Mouse (Mus musculus) MEL (cell line): ENCODE results near the gene Cox4i2. TPM values are rescaled to one million over a fixed set of nuclear protein-coding genes. Genes with fewer than 3 reads are reported as not detected.

Source experiments
- DNase-seq: peaks from one replicate; pipeline ENCODE4 v3.0.0; 2011; ENCODE audit warnings: low read depth, low spot score
- H3K27ac ChIP-seq: 2 replicates; pipeline ENCODE4 v1.5.1; 2012; ENCODE audit warnings: low read depth, mild to moderate bottlenecking, control low read depth, low read length, moderate library complexity; ENCODE audit not compliant: control insufficient read depth
- H3K27me3 ChIP-seq, 2 experiments: fragments of 150-350 bp in 1 of 2; sonication (generic) in 1 of 2; 2 replicates each; pipeline ENCODE4 v1.6.1; 2012; ENCODE audit warnings: low read length in 2 of 2, mild to moderate bottlenecking in 2 of 2, improper control_type of control experiment in 1 of 2, moderate library complexity in 1 of 2; ENCODE audit not compliant: insufficient read depth in 2 of 2, control insufficient read depth in 1 of 2
- H3K36me3 ChIP-seq, 2 experiments: 2 replicates each; pipeline ENCODE4 v1.6.1; 2012 to 2014; ENCODE audit warnings: low read length in 2 of 2, improper control_type of control experiment in 1 of 2, inconsistent platforms in 1 of 2, mild to moderate bottlenecking in 1 of 2; ENCODE audit not compliant: insufficient read depth in 2 of 2, control insufficient read depth in 1 of 2
- H3K4me1 ChIP-seq, 2 experiments: fragments of 150-350 bp in 1 of 2; sonication (generic) in 1 of 2; 2 replicates each; pipeline ENCODE4 v1.6.1; 2012; ENCODE audit warnings: low read length in 2 of 2, improper control_type of control experiment in 1 of 2, mild to moderate bottlenecking in 1 of 2; ENCODE audit not compliant: insufficient read depth in 2 of 2, control insufficient read depth in 1 of 2
- H3K4me3 ChIP-seq, 2 experiments: fragments of 150-350 bp in 1 of 2; sonication (generic) in 1 of 2; 2 replicates each; pipeline ENCODE4 v1.5.1; 2012; ENCODE audit warnings: low read depth in 2 of 2, low read length in 2 of 2, mild to moderate bottlenecking in 2 of 2, moderate library complexity in 2 of 2, control low read depth in 1 of 2, improper control_type of control experiment in 1 of 2; ENCODE audit not compliant: control insufficient read depth in 1 of 2, insufficient read depth in 1 of 2
- H3K79me2 ChIP-seq: 2 replicates; pipeline ENCODE4 v1.6.1; 2012; ENCODE audit warnings: mild to moderate bottlenecking, low read length, moderate library complexity; ENCODE audit not compliant: control insufficient read depth, poor library complexity, insufficient read depth
- H3K9ac ChIP-seq: 2 replicates; pipeline ENCODE4 v1.6.1; 2012; ENCODE audit warnings: low read depth, mild to moderate bottlenecking, control low read depth, low read length, moderate library complexity; ENCODE audit not compliant: control insufficient read depth, poor library complexity, severe bottlenecking
- H3K9me3 ChIP-seq: fragments of 150-350 bp; sonication (generic); replicated peaks from 2 replicates; pipeline ENCODE4 v1.6.1; 2012; ENCODE audit warnings: mild to moderate bottlenecking, low read length, improper control_type of control experiment, moderate library complexity; ENCODE audit not compliant: insufficient read depth
- CHD1 ChIP-seq: IDR thresholded peaks from 2 replicates; pipeline ENCODE4 v1.6.1; 2012; ENCODE audit warnings: low read depth, mild to moderate bottlenecking, inconsistent platforms, low read length, improper control_type of control experiment
- CHD2 ChIP-seq: IDR thresholded peaks from 2 replicates; pipeline ENCODE4 v1.6.1; 2011; ENCODE audit warnings: low read length, improper control_type of control experiment
- ELF1 ChIP-seq: IDR thresholded peaks from 2 replicates; pipeline ENCODE4 v1.6.1; 2014; ENCODE audit warnings: low read depth, mild to moderate bottlenecking, inconsistent platforms, low read length, improper control_type of control experiment, moderate library complexity
- EP300 ChIP-seq, 2 experiments: IDR thresholded peaks; 2 replicates each; pipeline ENCODE4 v1.6.1; 2011; ENCODE audit warnings: improper control_type of control experiment in 2 of 2, low read length in 2 of 2, low read depth in 1 of 2, mild to moderate bottlenecking in 1 of 2
- ETS1 ChIP-seq: IDR thresholded peaks from 2 replicates; pipeline ENCODE4 v1.6.1; 2012; ENCODE audit warnings: low read depth, mild to moderate bottlenecking, inconsistent platforms, low read length, improper control_type of control experiment, moderate library complexity
- GABPA ChIP-seq: IDR thresholded peaks from 2 replicates; pipeline ENCODE4 v1.6.1; 2012; ENCODE audit warnings: low read depth, mild to moderate bottlenecking, inconsistent platforms, low read length, improper control_type of control experiment, moderate library complexity
- GATA1 ChIP-seq: IDR thresholded peaks from 2 replicates; pipeline ENCODE4 v1.6.1; 2011; ENCODE audit warnings: low read depth, low read length, improper control_type of control experiment
- HCFC1 ChIP-seq: IDR thresholded peaks from 2 replicates; pipeline ENCODE4 v1.6.1; 2012; ENCODE audit warnings: low read depth, mild to moderate bottlenecking, inconsistent platforms, low read length, improper control_type of control experiment, moderate library complexity
- MAFK ChIP-seq: IDR thresholded peaks from 2 replicates; pipeline ENCODE4 v1.6.1; 2011; ENCODE audit warnings: low read depth, mild to moderate bottlenecking, low read length, improper control_type of control experiment, borderline replicate concordance
- MAX ChIP-seq: IDR thresholded peaks from 2 replicates; pipeline ENCODE4 v1.6.1; 2011; ENCODE audit warnings: low read length, improper control_type of control experiment
- MYB ChIP-seq: IDR thresholded peaks from 2 replicates; pipeline ENCODE4 v1.6.1; 2011; ENCODE audit warnings: mild to moderate bottlenecking, low read depth, low read length, improper control_type of control experiment
- POLR2A ChIP-seq, 2 experiments: IDR thresholded peaks; 2 replicates each; pipeline ENCODE4 v1.6.1; 2011 to 2012; ENCODE audit warnings: low read length in 2 of 2, mild to moderate bottlenecking in 2 of 2, control low read depth in 1 of 2, improper control_type of control experiment in 1 of 2, low read depth in 1 of 2, moderate library complexity in 1 of 2; ENCODE audit not compliant: control insufficient read depth in 1 of 2, insufficient read depth in 1 of 2, poor library complexity in 1 of 2
- RAD21 ChIP-seq: IDR thresholded peaks from 2 replicates; pipeline ENCODE4 v1.6.1; 2011; ENCODE audit warnings: mild to moderate bottlenecking, low read depth, low read length, improper control_type of control experiment
- RCOR1 ChIP-seq: IDR thresholded peaks from 2 replicates; pipeline ENCODE4 v1.6.1; 2012; ENCODE audit warnings: low read depth, mild to moderate bottlenecking, inconsistent platforms, low read length, improper control_type of control experiment
- SIN3A ChIP-seq: IDR thresholded peaks from 2 replicates; pipeline ENCODE4 v1.6.1; 2012; ENCODE audit warnings: low read length, improper control_type of control experiment, inconsistent platforms
- SMC3 ChIP-seq: IDR thresholded peaks from 2 replicates; pipeline ENCODE4 v1.6.1; 2011; ENCODE audit warnings: low read depth, low read length, improper control_type of control experiment
- TAL1 ChIP-seq: IDR thresholded peaks from 2 replicates; pipeline ENCODE4 v1.6.1; 2012; ENCODE audit warnings: mild to moderate bottlenecking, inconsistent platforms, low read length, moderate library complexity, mixed read lengths
- TCF12 ChIP-seq: IDR thresholded peaks from 2 replicates; pipeline ENCODE4 v1.6.1; 2014; ENCODE audit warnings: low read depth, mild to moderate bottlenecking, inconsistent platforms, low read length, improper control_type of control experiment, moderate library complexity
- UBTF ChIP-seq: IDR thresholded peaks from 2 replicates; pipeline ENCODE4 v1.6.1; 2012; ENCODE audit warnings: low read depth, mild to moderate bottlenecking, inconsistent platforms, low read length, improper control_type of control experiment, moderate library complexity, borderline replicate concordance; ENCODE audit not compliant: insufficient read depth
- USF1 ChIP-seq: IDR thresholded peaks from 2 replicates; pipeline ENCODE4 v1.6.1; 2014; ENCODE audit warnings: low read depth, mild to moderate bottlenecking, inconsistent platforms, low read length, improper control_type of control experiment, moderate library complexity
- ZMIZ1 ChIP-seq: IDR thresholded peaks from 2 replicates; pipeline ENCODE4 v1.6.1; 2012; ENCODE audit warnings: low read depth, mild to moderate bottlenecking, inconsistent platforms, low read length, improper control_type of control experiment, moderate library complexity
- ZNF384 ChIP-seq: IDR thresholded peaks from 2 replicates; pipeline ENCODE4 v1.6.1; 2012; ENCODE audit warnings: low read depth, mild to moderate bottlenecking, inconsistent platforms, low read length, improper control_type of control experiment
- polyA plus RNA-seq, 2 experiments: library from polyadenylated mRNA; stranded (reverse) in 1 of 2; unstranded in 1 of 2; fragments of >175 nt in 1 of 2; fragments of >200 nt in 1 of 2; gene quantifications; 2 replicates each; pipeline versions ENCODE4 v1.2.1 to v1.2.4; 2012; ENCODE audit warnings: low replicate concordance in 2 of 2, low read depth in 1 of 2; ENCODE audit not compliant: insufficient read length in 2 of 2, insufficient read depth in 1 of 2, missing spikeins in 1 of 2
- total RNA-seq: library from RNA; depleted of rRNA; stranded (reverse); fragments of 300-350 nt; gene quantifications from 2 replicates; pipeline ENCODE4 v1.2.3, GENCODE M21; 2012

The Cox4i2 gene
- total and polyA plus RNA-seq, 3 experiments, result 0.17 TPM; not detected in 2

GRCm38 (mm10) chr2:152725178-152725750 is 28.7 kb upstream of the Cox4i2 start:
- no peaks in the 10 kb centered on the region for H3K4me1 ChIP-seq
- TF ChIP-seq GATA1 (no peak), HCFC1 (no peak), ZMIZ1 (no peak), MAX (no peak), ETS1 (no peak), SMC3 (no peak), TCF12 (no peak), RAD21 (no peak), SIN3A (no peak), ZNF384 (no peak), UBTF (no peak), USF1 (no peak), MAFK (no peak), POLR2A (IDR thresholded peaks at IDR 0.05; ENCODE audit: control insufficient read depth in 1 of 2, insufficient read depth in 1 of 2, low read depth in 1 of 2, low read length in 2 of 2, poor library complexity in 1 of 2) (no peak)
- TF ChIP-seq, all 39 proteins: peak for 0
- Histone ChIP-seq H3K9ac (no peak overlapping the region), H3K9me3 (no peaks in the 10 kb centered on the region), H3K79me2 (no peaks in the 10 kb centered on the region), H3K4me3 (no peak overlapping the region), H3K36me3 (no peaks in the 10 kb centered on the region), H3K27me3 (no peaks in the 10 kb centered on the region; a peak in 1 of 4 replicates), H3K27ac (no peak overlapping the region)
- no peak for DNase-seq

DNA sequence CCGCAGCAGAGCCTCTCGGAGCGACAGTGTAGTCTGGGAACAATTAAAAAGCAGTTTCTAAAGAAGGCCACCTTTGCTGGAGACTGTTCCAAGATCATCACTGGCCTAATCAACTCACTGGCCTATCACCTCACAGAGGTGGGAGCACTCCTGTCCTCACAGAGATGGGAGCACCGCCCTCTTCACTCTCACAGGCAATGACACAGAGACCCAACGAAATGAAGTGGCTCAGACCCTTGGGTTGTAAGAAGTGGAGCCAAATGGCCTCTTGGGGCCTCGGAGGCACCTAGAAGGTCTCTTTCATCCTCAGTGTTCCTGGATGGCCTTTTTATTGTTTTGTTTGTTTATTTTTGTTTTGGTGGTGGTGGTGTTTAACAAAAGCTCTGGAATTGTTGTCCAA is 27.8 kb upstream of the Cox4i2 start:
- no peak overlapping the region for H3K4me3 ChIP-seq
- H3K4me1 ChIP-seq, result no peaks in the 10 kb centered on the region
- DNase-seq, result no peak
- no peak overlapping the region for H3K9ac ChIP-seq
- no peaks in the 10 kb centered on the region; a peak in 1 of 4 replicates for H3K27me3 ChIP-seq
- H3K36me3 ChIP-seq, result no peaks in the 10 kb centered on the region
- no peak for TF ChIP-seq GATA1
- no peak for TF ChIP-seq GABPA
- TF ChIP-seq ZNF384, result no peak
- TF ChIP-seq RAD21, result no peak
- TF ChIP-seq MAFK, result no peak
- no peak for TF ChIP-seq USF1
- TF ChIP-seq ETS1, result no peak
- no peak for TF ChIP-seq CHD1
- no peak for TF ChIP-seq RCOR1
- no peak for TF ChIP-seq MYB
- TF ChIP-seq EP300 (IDR thresholded peaks at IDR 0.05; ENCODE audit: low read depth in 1 of 2, low read length in 2 of 2), result no peak
- no peak for TF ChIP-seq CHD2
- TF ChIP-seq TAL1, result no peak
- no peak for TF ChIP-seq UBTF
- no peak for TF ChIP-seq ELF1
- no peak overlapping the region for H3K27ac ChIP-seq
- H3K79me2 ChIP-seq, result no peaks in the 10 kb centered on the region
- H3K9me3 ChIP-seq, result no peaks in the 10 kb centered on the region
